Mouse (Mus musculus) E14TG2a.4 (cell line): ENCODE data around the gene C1qtnf7.

Source experiments
- CTCF ChIP-seq: conservative IDR thresholded peaks from 2 replicates; pipeline ENCODE4 v1.5.1; 2014; ENCODE audit warnings: low read length
- NANOG ChIP-seq: IDR thresholded peaks from 2 replicates; pipeline ENCODE4 v1.6.1; 2014; ENCODE audit warnings: borderline replicate concordance, low read length, mixed read lengths
- POU5F1 ChIP-seq: IDR thresholded peaks from 2 replicates; pipeline ENCODE4 v1.6.1; 2014; ENCODE audit warnings: low read length, borderline replicate concordance

DNA sequence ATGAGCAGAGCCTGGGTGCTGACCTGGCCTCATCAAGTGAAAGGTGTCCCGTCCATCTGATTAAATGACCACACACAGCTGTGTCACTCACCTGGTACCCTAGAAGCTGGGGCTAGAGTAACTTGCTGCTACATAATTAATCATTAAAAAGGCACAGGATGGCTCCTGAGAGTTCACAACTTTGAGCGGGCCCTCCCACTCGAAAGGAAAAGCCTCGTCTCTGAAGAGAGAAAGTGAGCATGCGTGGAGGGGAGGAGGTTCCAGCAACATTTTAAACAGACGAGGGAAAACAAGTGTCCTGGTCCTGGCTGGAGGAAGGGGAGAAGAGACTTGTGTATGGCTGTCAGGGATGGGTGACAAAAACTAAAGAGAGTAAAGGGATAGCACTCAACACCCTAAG is 148.2 kb downstream of the C1qtnf7 start:
- TF ChIP-seq CTCF = no peak
- TF ChIP-seq NANOG = no peak
- TF ChIP-seq POU5F1 = no peak
